Mouse (Mus musculus) heart, adult 18-20 months (tissue): ENCODE data around the gene Prss32. TPM values are rescaled to one million over a fixed set of nuclear protein-coding genes. Genes with fewer than 3 reads are reported as not detected.

Experiments used
- DNase-seq, 2 experiments: peaks; one replicate each; pipeline ENCODE4 v3.0.0; 2021 to 2022; ENCODE audit warnings: mixed read lengths in 1 of 2
- long read RNA-seq, 2 experiments: library from polyadenylated mRNA; stranded (forward); transcript quantifications; one replicate each; pipeline ENCODE4 v2.0.0; 2021
- total RNA-seq, 2 experiments: library from RNA; stranded (reverse); gene quantifications; 2 replicates each; pipeline ENCODE4 v1.2.3; 2021

Gene Prss32
- total RNA-seq: not detected
- long read RNA-seq, experiment 1: 0 reads
- long read RNA-seq, experiment 2: 0 reads

GRCm38 (mm10) chr17:23843812-23844273 lies at the start of gene Prss32, which contains the start of gene Prss41:
Gene Prss32 (plus strand): TSS chr17:23843855.
Gene Prss41 (minus strand): TSS chr17:23844172.
- DNase-seq: peak; percentile 47 to 57

- DNase-seq: no peak
Observed at GRCm38 (mm10) chr17:23795323-23795722, 48.3 kb upstream of the Prss32 start.

- no peak for DNase-seq
Observed at GRCm38 (mm10) chr17:23797316-23797715, 46.3 kb upstream of the Prss32 start.

GRCm38 (mm10) chr17:23801627-23802026 lies 42.0 kb upstream of the Prss32 start:
- DNase-seq: no peak

GRCm38 (mm10) chr17:23802746-23803365 lies 40.8 kb upstream of the Prss32 start:
- peak; percentile 97 to 99 for DNase-seq

GRCm38 (mm10) chr17:23803366-23804041 lies 40.2 kb upstream of the Prss32 start:
- DNase-seq: peak in 1 of 2 experiments; percentile 72

- DNase-seq: no peak
Observed at GRCm38 (mm10) chr17:23804426-23805085, 39.1 kb upstream of the Prss32 start.

GRCm38 (mm10) chr17:23806867-23807266 lies 36.8 kb upstream of the Prss32 start:
- peak; percentile 50 to 53 for DNase-seq

GRCm38 (mm10) chr17:23807918-23808317 lies 35.7 kb upstream of the Prss32 start:
- no peak for DNase-seq

- no peak for DNase-seq
Observed at GRCm38 (mm10) chr17:23815641-23816040, 28.0 kb upstream of the Prss32 start.

GRCm38 (mm10) chr17:23818579-23818978 lies 25.1 kb upstream of the Prss32 start:
- DNase-seq: no peak

GRCm38 (mm10) chr17:23819235-23819634 lies 24.4 kb upstream of the Prss32 start:
- no peak for DNase-seq

- no peak for DNase-seq
Observed at GRCm38 (mm10) chr17:23820731-23821130, 22.9 kb upstream of the Prss32 start.

GRCm38 (mm10) chr17:23822094-23822493 lies 21.6 kb upstream of the Prss32 start:
- DNase-seq: no peak

GRCm38 (mm10) chr17:23823018-23823417 lies 20.6 kb upstream of the Prss32 start:
- no peak for DNase-seq

- no peak for DNase-seq
Observed at GRCm38 (mm10) chr17:23823614-23824013, 20.0 kb upstream of the Prss32 start.

- DNase-seq: no peak
Observed at GRCm38 (mm10) chr17:23825591-23825990, 18.1 kb upstream of the Prss32 start.

GRCm38 (mm10) chr17:23828271-23829001 lies 15.2 kb upstream of the Prss32 start:
- no peak for DNase-seq

- peak; percentile 90 to 92 for DNase-seq
Observed at GRCm38 (mm10) chr17:23829064-23829619, 14.5 kb upstream of the Prss32 start, which contains the start of gene Elob. Gene Elob (minus strand): TSS chr17:23829136.

- DNase-seq: no peak
Observed at GRCm38 (mm10) chr17:23831201-23831600, 12.5 kb upstream of the Prss32 start.

GRCm38 (mm10) chr17:23836006-23836575 lies 7.6 kb upstream of the Prss32 start, which contains the start of gene Prss33:
Gene Prss33 (minus strand): TSS chr17:23836056.
- DNase-seq: no peak
